Mouse (Mus musculus) CH12.LX (cell line): ENCODE measurements around the gene Tmem56.

Experiments
- CTCF ChIP-seq, 2 experiments: IDR thresholded peaks in 1 of 2; conservative IDR thresholded peaks in 1 of 2; 2 replicates each; pipeline ENCODE4 v1.5.1; 2011 to 2012; ENCODE audit warnings: low read depth in 2 of 2, low read length in 2 of 2, improper control_type of control experiment in 1 of 2, inconsistent platforms in 1 of 2, mild to moderate bottlenecking in 1 of 2, moderate library complexity in 1 of 2
- HCFC1 ChIP-seq: IDR thresholded peaks from 2 replicates; pipeline ENCODE4 v1.6.1; 2012; ENCODE audit warnings: low read depth, mild to moderate bottlenecking, inconsistent platforms, low read length, improper control_type of control experiment

DNA sequence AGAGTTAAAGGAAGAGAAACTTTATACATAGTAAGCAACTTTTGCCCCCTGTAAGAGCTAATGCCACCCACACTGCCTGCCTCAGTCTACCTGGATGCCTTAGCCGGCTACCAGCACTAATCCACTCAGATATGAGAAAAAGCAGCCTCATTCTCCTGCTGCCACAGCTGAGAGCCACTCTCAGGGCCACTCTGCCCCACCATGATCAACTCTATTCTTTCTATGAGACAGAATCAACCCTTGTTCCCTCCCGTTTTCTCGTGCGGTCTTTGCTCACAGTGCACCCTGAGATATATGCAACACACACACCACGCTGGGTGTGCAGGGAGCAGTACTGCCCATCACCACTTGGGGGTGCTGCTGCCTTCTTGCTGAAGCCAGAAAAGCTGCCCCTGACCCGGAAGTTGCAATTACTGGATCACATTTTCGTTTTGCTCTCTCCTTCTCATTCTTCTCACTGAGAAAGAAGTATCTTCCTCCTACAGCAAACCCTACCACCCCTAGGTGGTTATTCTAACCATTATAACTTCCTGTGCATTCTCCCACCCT lies 119.6 kb downstream of the Tmem56 start:
- TF ChIP-seq HCFC1 (peak; percentile 40; the same call in 1 of the 2 replicates), CTCF (conservative IDR thresholded peaks at IDR 0.05 in 1 of 2, IDR thresholded peaks at IDR 0.05 in 1 of 2; ENCODE audit: low read depth in 2 of 2, low read length in 2 of 2) (peak; percentile 80 to 94)
